Mouse (Mus musculus) heart, embryonic 14.5 days (tissue): ENCODE data around the gene Srl. TPM values are rescaled to one million over a fixed set of nuclear protein-coding genes. Genes with fewer than 3 reads are reported as not detected.
A peak's percentile ranks its signal among the peaks of the same experiment; 100 is the strongest.

Source experiments
- ATAC-seq: fragments of 200-750 bp; cut with Nextera tagmentation; 2 replicates; pipeline ENCODE4 v1.8.0; 2017; ENCODE audit warnings: low read depth, moderate TSS enrichment; ENCODE audit not compliant: insufficient number of reproducible peaks, insufficient read depth, low FRiP score
- H3K27ac ChIP-seq, 2 experiments: fragments of 200-500 bp in 1 of 2; fragments of 300-500 bp in 1 of 2; sonication (generic) in 1 of 2; replicated peaks in 1 of 2; 2 replicates each; pipeline ENCODE4 v1.5.1; 2012 to 2014; ENCODE audit warnings: low read depth in 2 of 2, low read length in 2 of 2, control low read depth in 1 of 2, mild to moderate bottlenecking in 1 of 2, mixed read lengths in 1 of 2; ENCODE audit not compliant: control insufficient read depth in 1 of 2, insufficient read depth in 1 of 2
- H3K27me3 ChIP-seq: fragments of 300-500 bp; sonication (generic); 2 replicates; pipeline ENCODE4 v1.6.1; 2014; ENCODE audit warnings: mild to moderate bottlenecking, low read length, control low read depth; ENCODE audit not compliant: control insufficient read depth, insufficient read depth
- H3K36me3 ChIP-seq: fragments of 300-500 bp; sonication (generic); 2 replicates; pipeline ENCODE4 v1.6.1; 2014; ENCODE audit warnings: mild to moderate bottlenecking, control low read depth, low read length, mixed read lengths; ENCODE audit not compliant: control insufficient read depth, insufficient read depth
- H3K4me1 ChIP-seq, 2 experiments: fragments of 200-500 bp in 1 of 2; fragments of 300-500 bp in 1 of 2; sonication (generic) in 1 of 2; 2 replicates each; pipeline ENCODE4 v1.6.1; 2012 to 2014; ENCODE audit warnings: low read length in 2 of 2, control low read depth in 1 of 2, mixed read lengths in 1 of 2; ENCODE audit not compliant: control insufficient read depth in 2 of 2, insufficient read depth in 2 of 2
- H3K4me2 ChIP-seq: fragments of 300-500 bp; sonication (generic); 2 replicates; pipeline ENCODE4 v1.6.1; 2014; ENCODE audit warnings: mild to moderate bottlenecking, low read length
- H3K4me3 ChIP-seq, 2 experiments: fragments of 200-500 bp in 1 of 2; fragments of 300-500 bp in 1 of 2; sonication (generic) in 1 of 2; 2 replicates each; pipeline ENCODE4 v1.5.1; 2012 to 2014; ENCODE audit warnings: low read length in 2 of 2, mild to moderate bottlenecking in 2 of 2, control low read depth in 1 of 2, low read depth in 1 of 2, moderate library complexity in 1 of 2; ENCODE audit not compliant: control insufficient read depth in 1 of 2, insufficient read depth in 1 of 2
- H3K9ac ChIP-seq: fragments of 300-500 bp; sonication (generic); 2 replicates; pipeline ENCODE4 v1.6.1; 2014; ENCODE audit warnings: mild to moderate bottlenecking, low read length
- H3K9me3 ChIP-seq: fragments of 300-500 bp; sonication (generic); 2 replicates; pipeline ENCODE4 v1.6.1; 2016; ENCODE audit warnings: low read length, control low read depth; ENCODE audit not compliant: control insufficient read depth
- WGBS: fragments of 180-500 bp; shearing (Covaris S2); extraction: QIAGEN DNeasy Blood & Tissue Kit; methylation state at CpG from one replicate; pipeline ENCODE4 v1.1.7; 2014; 5-methylcytosine and 5-hydroxymethylcytosine counted together
- polyA plus RNA-seq: library from polyadenylated mRNA; unstranded; fragments of >200 nt; fragmentation: Nextera tagmentation; extraction: Ambion mirVana; gene quantifications from 2 replicates; pipeline ENCODE4 v1.2.1, GENCODE M21; 2014

The Srl gene
- polyA plus RNA-seq, 1 experiment from 2014 or later = 259 TPM

DNA sequence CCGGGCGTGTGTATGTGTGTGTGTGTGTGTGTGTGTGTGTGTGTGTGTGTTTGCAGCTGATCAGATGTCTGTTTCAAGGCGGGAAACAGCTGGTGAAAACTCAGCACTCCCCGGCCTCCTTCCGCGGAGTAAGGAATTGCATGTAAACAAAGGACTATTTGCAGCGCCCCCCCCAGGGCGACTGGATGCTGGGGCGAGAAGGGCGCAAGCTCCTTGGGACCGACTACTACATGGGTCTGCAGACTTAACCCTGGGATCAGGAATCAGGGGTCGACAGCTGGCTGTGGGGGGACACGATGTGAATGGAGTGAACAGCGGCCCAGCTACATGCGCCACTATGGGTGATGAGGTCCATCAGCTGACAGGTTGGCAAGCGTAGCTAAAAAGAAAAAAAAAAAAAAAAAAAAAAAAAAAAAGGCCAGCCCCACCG is 18.1 kb upstream of the Srl start, which contains the start of gene Tfap4:
TSS of gene Tfap4 (minus strand) at position 140 of the 430 bp plus-strand sequence.
- H3K27me3 ChIP-seq = no peaks in the 10 kb centered on the region
- 0 out of 2 replicates have a peak, but pooled peaks cover 3% of the 10 kb centered on the region for H3K9me3 ChIP-seq
- peak within 1 kb of the TSS; percentile 57 to 97 for H3K4me3 ChIP-seq
- H3K9ac ChIP-seq = peak within 1 kb of the TSS; percentile 82
- H3K4me1 ChIP-seq = peaks cover 8 to 20% of the 10 kb centered on the region in 2 experiments; a peak in 3 of 4 replicates
- 0% methylated on average over 15 of the region's 17 CpGs for WGBS
- peak within 1 kb of the TSS; percentile 89 to 94 for H3K27ac ChIP-seq
- no peaks in the 10 kb centered on the region for H3K36me3 ChIP-seq
- peak within 1 kb of the TSS; percentile 88 for H3K4me2 ChIP-seq
- ATAC-seq = peak; percentile 31

DNA sequence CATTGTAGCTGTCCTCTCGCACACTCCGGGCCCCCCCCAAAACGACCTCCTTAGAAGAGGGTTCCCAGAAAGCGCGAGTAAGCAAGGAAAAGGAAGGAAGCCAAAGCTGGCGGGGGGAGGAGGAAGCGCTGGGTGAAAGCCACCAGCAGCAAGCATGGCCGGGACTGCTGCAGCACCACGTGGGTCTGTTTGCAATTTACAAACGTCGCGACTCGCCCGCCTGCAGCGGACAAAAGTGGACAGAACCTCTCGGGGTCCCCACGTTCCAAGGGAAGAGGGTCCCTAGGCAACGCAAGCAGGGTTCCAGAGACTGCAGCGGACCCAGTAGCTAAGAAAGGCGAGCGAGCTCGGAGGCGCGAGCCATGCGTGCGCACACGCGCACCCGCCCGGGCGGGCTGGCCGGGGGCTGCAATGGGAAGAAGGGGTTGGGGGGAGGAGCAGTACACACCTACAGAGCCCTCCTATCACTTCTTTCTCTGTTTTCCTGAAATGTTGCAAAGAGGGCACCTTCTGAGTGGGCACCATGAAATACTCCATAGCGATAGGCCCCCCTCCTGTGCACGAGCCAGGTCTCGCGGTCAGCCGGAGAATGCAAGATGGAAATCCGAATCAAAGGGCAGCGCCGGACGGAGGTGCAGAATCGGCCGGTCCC is 17.5 kb upstream of the Srl start:
- H3K36me3 ChIP-seq = no peaks in the 10 kb centered on the region
- H3K27ac ChIP-seq = peak overlapping the region; percentile 89 to 94
- peaks cover 8 to 20% of the 10 kb centered on the region in 2 experiments; a peak in 3 of 4 replicates for H3K4me1 ChIP-seq
- H3K4me3 ChIP-seq = peak overlapping the region; percentile 57 to 97
- peak; percentile 6 for ATAC-seq
- under 1% methylated on average over 43 of the region's 43 CpGs for WGBS
- no peaks in the 10 kb centered on the region for H3K27me3 ChIP-seq
- peak overlapping the region; percentile 88 for H3K4me2 ChIP-seq
- H3K9ac ChIP-seq = peak overlapping the region; percentile 82
- 0 out of 2 replicates have a peak, but pooled peaks cover 3% of the 10 kb centered on the region for H3K9me3 ChIP-seq

DNA sequence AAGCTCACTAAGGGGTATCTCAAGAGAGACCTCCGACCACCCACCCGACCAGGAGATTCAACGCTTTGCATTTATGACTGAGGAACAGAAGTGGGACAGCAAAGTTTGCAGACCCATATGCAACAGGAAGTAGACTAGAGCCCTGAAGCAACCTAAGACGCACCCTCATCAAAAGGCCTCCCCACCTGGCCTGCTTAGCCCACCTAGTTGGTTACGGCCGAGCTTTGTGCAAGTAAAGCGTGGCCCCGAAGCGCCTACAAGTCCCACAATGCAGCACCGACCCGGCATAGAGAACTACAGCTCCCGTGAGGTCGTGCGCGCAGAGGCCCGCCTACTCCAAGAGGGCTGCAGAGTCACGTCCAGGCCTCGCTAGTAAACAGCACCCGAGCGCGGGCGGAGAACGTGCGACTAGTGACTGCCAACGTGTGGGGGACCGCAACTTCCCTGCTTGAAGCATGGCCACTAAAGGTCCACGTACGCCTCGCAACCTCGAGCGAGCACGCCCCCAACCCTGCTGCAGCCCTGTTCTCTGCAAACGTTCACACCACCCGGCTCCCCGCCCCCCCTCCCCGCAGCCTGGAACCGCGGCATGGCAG is 16.9 kb upstream of the Srl start:
- H3K36me3 ChIP-seq = no peaks in the 10 kb centered on the region
- peak; percentile 90 for ATAC-seq
- under 1% methylated on average over 38 of the region's 38 CpGs for WGBS
- 0 out of 2 replicates have a peak, but pooled peaks cover 3% of the 10 kb centered on the region for H3K9me3 ChIP-seq
- H3K4me2 ChIP-seq = peak overlapping the region; percentile 88
- peak overlapping the region; percentile 89 to 94 for H3K27ac ChIP-seq
- H3K4me1 ChIP-seq = peaks cover 11 to 22% of the 10 kb centered on the region in 2 experiments
- no peaks in the 10 kb centered on the region for H3K27me3 ChIP-seq
- H3K4me3 ChIP-seq = peak overlapping the region; percentile 57 to 97
- peak overlapping the region; percentile 82 for H3K9ac ChIP-seq

DNA sequence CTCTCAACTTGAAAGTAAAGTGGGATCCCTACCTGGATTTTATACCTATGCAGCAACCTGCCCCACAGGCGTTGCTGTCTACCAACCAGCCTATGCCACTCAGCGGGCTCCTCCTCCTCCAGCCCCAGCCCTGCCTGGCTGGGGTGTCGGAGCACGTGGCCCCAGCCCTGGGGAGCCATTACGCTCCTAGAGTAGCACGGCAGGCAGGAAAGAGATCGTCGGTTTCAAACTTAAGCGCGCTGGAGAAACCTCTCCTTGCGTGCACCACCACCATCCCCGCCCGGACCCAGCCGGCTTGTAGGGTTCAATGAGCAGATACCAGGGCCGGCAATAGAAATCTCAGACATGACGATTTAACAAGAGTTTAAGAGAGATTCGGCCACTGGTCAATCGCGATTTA is 16.3 kb upstream of the Srl start:
- peak; percentile 33; the same call in 1 of the 2 replicates for ATAC-seq
- WGBS = under 1% methylated on average over 19 of the region's 19 CpGs
- H3K27ac ChIP-seq = peak overlapping the region; percentile 86 to 89
- peak overlapping the region; percentile 82 for H3K9ac ChIP-seq
- H3K9me3 ChIP-seq = 0 out of 2 replicates have a peak, but pooled peaks cover 3% of the 10 kb centered on the region
- peak overlapping the region; percentile 88 for H3K4me2 ChIP-seq
- peak overlapping the region; percentile 57 to 97 for H3K4me3 ChIP-seq
- no peaks in the 10 kb centered on the region for H3K27me3 ChIP-seq
- peaks cover 17 to 28% of the 10 kb centered on the region in 2 experiments for H3K4me1 ChIP-seq
- H3K36me3 ChIP-seq = no peaks in the 10 kb centered on the region

DNA sequence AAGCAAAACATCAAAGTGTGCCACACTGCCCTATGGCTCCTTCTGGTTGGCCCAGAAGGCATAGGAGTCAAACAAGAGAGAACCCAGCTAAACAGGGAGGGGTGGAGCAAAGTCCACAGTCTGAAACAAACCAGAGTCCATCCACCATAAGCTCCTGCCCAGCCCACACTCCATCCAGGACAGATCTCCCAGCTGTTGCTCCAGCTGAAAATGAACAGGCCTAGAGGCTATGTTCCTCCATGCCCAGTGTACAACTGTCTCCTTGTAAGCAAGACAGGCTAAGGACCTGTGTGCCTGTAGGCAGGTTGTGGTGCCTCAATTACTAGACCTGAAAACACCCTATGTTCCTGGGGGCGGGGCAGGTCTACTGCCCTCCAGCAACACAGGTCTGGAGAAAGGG is 15.5 kb upstream of the Srl start:
- Histone ChIP-seq H3K36me3 (no peaks in the 10 kb centered on the region; the same call in 1 of the 2 replicates), H3K9me3 (0 out of 2 replicates have a peak, but pooled peaks cover 3% of the 10 kb centered on the region), H3K27me3 (no peaks in the 10 kb centered on the region), H3K4me1 (peaks cover 22 to 36% of the 10 kb centered on the region in 2 experiments), H3K4me3 (no peak overlapping the region), H3K4me2 (peak overlapping the region; percentile 88), H3K9ac (peak overlapping the region; percentile 82; the same call in 1 of the 2 replicates), H3K27ac (no peak overlapping the region)
- ATAC-seq = no peak
- WGBS = 100% methylated on average over 1 of the region's 1 CpGs

DNA sequence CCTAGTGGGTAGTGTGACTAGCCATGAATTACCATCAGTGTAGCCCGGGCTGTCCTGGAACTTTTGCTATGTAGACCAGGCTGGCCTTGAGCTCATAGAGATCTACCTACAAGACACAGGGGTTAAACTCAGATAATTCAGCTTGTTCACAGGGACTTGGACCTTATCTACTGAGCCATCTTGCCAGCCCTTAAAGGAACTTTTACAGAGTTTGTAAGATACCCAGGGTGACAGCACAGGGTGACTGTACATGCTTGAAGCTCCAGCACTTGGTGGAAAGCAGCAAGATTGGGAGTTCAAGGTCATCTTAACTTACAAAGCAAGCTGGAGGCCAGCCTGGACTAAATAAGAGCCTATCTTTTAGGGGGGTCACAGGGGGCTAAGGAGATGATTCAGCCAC is 13.9 kb upstream of the Srl start:
- H3K27me3 ChIP-seq = no peaks in the 10 kb centered on the region
- peaks cover 12% of the 10 kb centered on the region; the same call in 1 of the 2 replicates for H3K36me3 ChIP-seq
- 100% methylated on average over 1 of the region's 1 CpGs for WGBS
- H3K9ac ChIP-seq = no peak overlapping the region
- no peak overlapping the region for H3K4me2 ChIP-seq
- H3K4me3 ChIP-seq = no peak overlapping the region
- ATAC-seq = no peak
- H3K27ac ChIP-seq = no peak overlapping the region
- H3K4me1 ChIP-seq = peaks cover 22 to 31% of the 10 kb centered on the region in 2 experiments
- 0 out of 2 replicates have a peak, but pooled peaks cover 3% of the 10 kb centered on the region for H3K9me3 ChIP-seq

DNA sequence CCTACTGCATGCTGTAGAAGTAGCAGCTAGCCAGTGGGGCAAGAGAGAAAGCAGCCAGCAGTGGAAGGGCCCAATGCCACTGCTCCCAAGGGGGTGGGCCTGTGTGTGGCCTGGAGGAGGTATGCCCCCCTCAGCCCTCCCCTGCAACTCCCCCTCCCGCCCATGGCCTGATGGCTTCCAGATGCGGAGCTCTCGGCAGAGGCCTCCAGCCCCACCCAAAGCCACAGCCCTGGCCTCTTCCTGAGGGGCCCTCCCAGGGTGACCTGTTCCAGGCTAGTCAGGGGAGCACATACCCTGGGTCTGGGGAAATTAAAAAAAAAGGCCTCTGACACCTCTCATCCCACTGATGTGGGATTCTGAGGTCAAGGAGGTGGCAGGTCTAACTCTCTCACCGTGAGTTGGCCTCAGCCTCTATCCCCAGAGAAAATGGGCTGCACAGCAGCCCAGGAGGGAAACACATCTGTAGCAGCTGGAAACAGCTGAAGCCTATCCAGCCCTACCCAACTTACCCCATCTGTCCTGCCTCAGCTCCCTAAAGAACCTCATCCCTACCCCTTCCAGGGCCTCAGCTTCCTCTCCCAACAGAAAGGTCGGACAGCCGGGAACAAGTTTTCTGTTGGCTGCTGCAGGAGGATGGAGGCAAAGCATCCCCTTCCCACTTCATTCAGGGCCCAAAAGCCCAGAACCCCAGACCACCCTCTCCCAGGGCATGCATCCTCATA is 11.4 kb upstream of the Srl start:
- Histone ChIP-seq H3K9me3 (0 out of 2 replicates have a peak, but pooled peaks cover 3% of the 10 kb centered on the region), H3K36me3 (peaks cover 31% of the 10 kb centered on the region), H3K4me1 (peaks cover 20 to 31% of the 10 kb centered on the region in 2 experiments), H3K4me3 (no peak overlapping the region), H3K9ac (peak overlapping the region; percentile 48), H3K27me3 (no peaks in the 10 kb centered on the region), H3K4me2 (peak overlapping the region; percentile 27; the same call in 1 of the 2 replicates), H3K27ac (peak overlapping the region in 1 of 2 experiments; percentile 44; a peak in 2 of 4 replicates)
- WGBS = 33% methylated on average over 6 of the region's 6 CpGs
- ATAC-seq = peak; percentile 51; the same call in 1 of the 2 replicates
